Mouse (Mus musculus): ENCODE results near the gene Cryaa.

DNA sequence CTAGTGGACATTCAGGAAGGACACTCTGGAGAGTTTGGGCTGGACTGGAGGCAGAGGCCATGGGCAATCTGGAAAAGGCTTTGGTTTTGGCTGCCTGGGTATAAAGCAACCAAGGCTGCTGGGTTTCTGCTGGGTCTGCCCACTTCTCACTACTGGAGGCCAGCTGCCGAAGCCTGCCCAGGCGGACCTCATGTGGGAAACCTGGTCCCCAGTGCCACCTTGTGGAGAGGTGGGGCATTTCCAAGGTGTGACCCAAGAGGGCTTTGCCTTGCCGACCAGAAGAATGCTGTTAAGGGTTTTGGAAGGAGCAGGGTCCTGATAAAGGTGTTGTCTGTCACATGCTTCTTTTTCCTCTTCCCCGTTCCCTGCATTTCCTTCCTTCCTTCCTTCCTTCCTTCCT, 12.8 kb upstream of the Cryaa start:
- TF ChIP-seq CTCF (IDR thresholded peaks at IDR 0.05; ENCODE audit: insufficient read depth, low read depth, low read length) (peak; percentile 48; the same call in 1 of the 2 replicates), POLR2A (IDR thresholded peaks at IDR 0.05; ENCODE audit: insufficient read depth, low read depth, low read length) (no peak)

Measured in olfactory bulb, adult 2 months (tissue).